Mouse (Mus musculus) heart, postnatal 0 days (tissue): ENCODE data around the gene Barx2. TPM values are rescaled to one million over a fixed set of nuclear protein-coding genes. Genes with fewer than 3 reads are reported as not detected.

Experiments
- ATAC-seq: fragments of 200-750 bp; cut with Nextera tagmentation; 2 replicates; pipeline ENCODE4 v1.8.0; 2017; ENCODE audit warnings: low read depth, moderate number of reproducible peaks, moderate library complexity; ENCODE audit not compliant: insufficient read depth
- DNase-seq: peaks from one replicate; pipeline ENCODE4 v3.0.0-alpha.2; 2016; ENCODE audit warnings: low spot score
- H3K27ac ChIP-seq: fragments of 300-500 bp; sonication (generic); 2 replicates; pipeline ENCODE4 v1.5.1; 2014; ENCODE audit warnings: low read depth, mild to moderate bottlenecking
- H3K27me3 ChIP-seq: fragments of 300-500 bp; sonication (generic); 2 replicates; pipeline ENCODE4 v1.6.1; 2014; ENCODE audit warnings: low read length, mixed read lengths; ENCODE audit not compliant: control insufficient read depth, insufficient read depth
- H3K36me3 ChIP-seq: fragments of 300-500 bp; sonication (generic); replicated peaks from 2 replicates; pipeline ENCODE4 v1.6.1; 2014; ENCODE audit warnings: low read length, mixed read lengths; ENCODE audit not compliant: control insufficient read depth, insufficient read depth
- H3K4me1 ChIP-seq: fragments of 300-500 bp; sonication (generic); 2 replicates; pipeline ENCODE4 v1.6.1; 2014; ENCODE audit warnings: antibody characterized with exemption; ENCODE audit not compliant: control insufficient read depth, insufficient read depth
- H3K4me2 ChIP-seq: fragments of 300-500 bp; sonication (generic); 2 replicates; pipeline ENCODE4 v1.6.1; 2014; ENCODE audit warnings: low read depth, mild to moderate bottlenecking, low read length, moderate library complexity
- H3K4me3 ChIP-seq: fragments of 300-500 bp; sonication (generic); 2 replicates; pipeline ENCODE4 v1.5.1; 2014; ENCODE audit warnings: low read depth, low read length
- H3K9ac ChIP-seq: fragments of 300-500 bp; sonication (generic); replicated peaks from 2 replicates; pipeline ENCODE4 v1.6.1; 2014; ENCODE audit warnings: low read depth, low read length, mixed read lengths
- H3K9me3 ChIP-seq: fragments of 300-500 bp; sonication (generic); replicated peaks from 2 replicates; pipeline ENCODE4 v1.6.1; 2016; ENCODE audit warnings: low read length; ENCODE audit not compliant: control insufficient read depth
- CTCF ChIP-seq: IDR thresholded peaks from 2 replicates; pipeline ENCODE4 v1.5.1; 2016; ENCODE audit warnings: antibody characterized with exemption, control low read depth, low read depth
- EP300 ChIP-seq: IDR thresholded peaks from 2 replicates; pipeline ENCODE4 v1.6.1; 2016; ENCODE audit warnings: antibody characterized with exemption, low read depth
- WGBS: fragments of 180-500 bp; shearing (Covaris S2); extraction: QIAGEN DNeasy Blood & Tissue Kit; methylation state at CpG from one replicate; pipeline ENCODE4 v1.1.7; 2014; 5-methylcytosine and 5-hydroxymethylcytosine counted together
- polyA plus RNA-seq: library from polyadenylated mRNA; unstranded; fragments of >200 nt; fragmentation: Nextera tagmentation; extraction: Ambion mirVana; gene quantifications from 2 replicates; pipeline ENCODE4 v1.2.1, GENCODE M21; 2015
- total RNA-seq: library from RNA; depleted of rRNA; stranded (reverse); fragments of >200 nt; gene quantifications from 2 replicates; pipeline ENCODE4 v1.2.3, GENCODE M21; 2014; ENCODE audit warnings: low replicate concordance

Gene Barx2
- total and polyA plus RNA-seq, 2 experiments from 2014 or later: not detected

GRCm38 (mm10) chr9:31841108-31841815 is 72.0 kb downstream of the Barx2 start:
- Histone ChIP-seq H3K9ac (no peak overlapping the region), H3K27me3 (no peaks in the 10 kb centered on the region), H3K9me3 (no peaks in the 10 kb centered on the region), H3K36me3 (no peaks in the 10 kb centered on the region), H3K4me1 (0 out of 2 replicates have a peak, but pooled peaks cover 3% of the 10 kb centered on the region), H3K4me3 (no peak overlapping the region), H3K4me2 (no peak overlapping the region), H3K27ac (no peak overlapping the region)
- WGBS: 66% methylated on average over 10 of the region's 10 CpGs
- ATAC-seq: no peak
- no peak for DNase-seq
- TF ChIP-seq EP300 (no peak), CTCF (no peak)

DNA sequence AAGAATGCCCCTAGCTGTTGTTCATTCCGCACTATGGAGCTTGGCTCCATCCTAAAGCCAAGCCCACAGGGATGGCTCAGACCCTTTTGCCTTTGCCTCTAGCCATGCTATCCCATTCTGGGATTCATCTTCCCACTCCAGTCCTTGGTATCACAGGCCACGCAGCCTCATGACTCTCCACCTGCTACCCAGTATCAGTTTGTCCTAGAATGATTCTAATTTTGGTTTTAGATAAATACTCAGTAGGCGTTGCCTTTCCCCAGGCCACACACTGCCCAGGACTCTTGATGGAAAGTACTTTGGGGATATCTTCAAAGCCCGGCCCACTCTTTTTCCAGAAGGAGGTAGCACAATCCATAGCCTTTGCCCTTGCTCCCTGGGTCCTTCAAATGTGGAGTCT is 72.7 kb downstream of the Barx2 start:
- no peak for ATAC-seq
- no peak for DNase-seq
- 48% methylated on average over 4 of the region's 4 CpGs for WGBS

GRCm38 (mm10) chr9:31840037-31840436 is 73.2 kb downstream of the Barx2 start:
- H3K4me2 ChIP-seq: no peak overlapping the region
- H3K27ac ChIP-seq: no peak overlapping the region
- no peak overlapping the region for H3K9ac ChIP-seq
- WGBS: 83% methylated on average over 3 of the region's 3 CpGs
- no peak overlapping the region for H3K4me3 ChIP-seq
- ATAC-seq (no peak), DNase-seq (no peak)
- TF ChIP-seq CTCF (no peak), EP300 (no peak)
- no peaks in the 10 kb centered on the region for H3K9me3 ChIP-seq
- no peaks in the 10 kb centered on the region for H3K27me3 ChIP-seq
- 0 out of 2 replicates have a peak, but pooled peaks cover 3% of the 10 kb centered on the region for H3K4me1 ChIP-seq
- H3K36me3 ChIP-seq: no peaks in the 10 kb centered on the region

More for the DNA sequence above, 72.7 kb downstream of the Barx2 start:
- Histone ChIP-seq H3K9ac (no peak overlapping the region), H3K36me3 (no peaks in the 10 kb centered on the region), H3K27me3 (no peaks in the 10 kb centered on the region), H3K4me3 (no peak overlapping the region), H3K4me2 (no peak overlapping the region), H3K4me1 (0 out of 2 replicates have a peak, but pooled peaks cover 3% of the 10 kb centered on the region), H3K27ac (no peak overlapping the region), H3K9me3 (no peaks in the 10 kb centered on the region)
- TF ChIP-seq EP300: no peak
- no peak for TF ChIP-seq CTCF

DNA sequence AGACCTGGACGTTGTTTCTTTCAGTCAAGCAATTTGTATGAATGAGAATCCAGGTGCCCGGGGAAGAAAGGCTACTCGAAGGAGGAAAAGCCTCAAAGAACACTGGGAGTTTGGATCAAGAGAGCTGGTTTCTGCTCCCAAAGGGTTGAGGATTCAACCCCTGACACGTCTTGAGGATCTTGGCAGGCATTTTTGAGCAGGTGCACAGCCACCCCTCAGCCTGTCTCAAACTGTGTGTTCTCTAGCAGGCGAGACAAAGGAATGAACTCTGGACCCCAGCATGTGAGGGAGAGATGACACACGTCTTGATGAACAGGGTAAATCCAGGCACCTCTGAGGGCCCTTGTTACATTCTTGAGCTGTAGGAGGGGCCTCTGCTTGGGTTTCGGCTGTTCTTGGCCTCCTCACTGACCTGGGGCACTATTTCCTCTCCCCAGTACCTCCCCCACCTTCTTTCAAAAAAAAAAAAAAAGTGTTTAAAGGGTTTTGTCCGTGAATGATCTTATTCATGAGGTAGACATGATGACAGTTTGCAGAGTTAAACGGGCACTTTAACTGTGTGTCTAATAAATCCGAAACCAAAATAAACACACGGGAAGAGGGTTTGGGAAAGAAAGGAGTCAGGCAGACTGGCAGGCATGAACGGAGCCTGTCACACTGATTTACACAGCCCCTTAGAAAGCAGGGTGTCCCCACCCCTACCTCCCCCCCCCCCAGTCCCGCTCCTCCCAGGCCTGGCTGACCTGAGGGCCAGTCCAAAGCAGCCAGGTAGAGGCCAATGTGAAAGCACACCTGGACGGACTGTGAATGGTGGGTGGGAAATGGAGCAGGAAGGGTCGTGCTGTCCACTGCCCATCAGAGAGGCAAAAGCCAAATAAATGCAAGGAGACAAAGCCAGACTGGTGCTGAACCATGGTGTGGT is 73.9 kb downstream of the Barx2 start:
- 67% methylated on average over 15 of the region's 15 CpGs for WGBS
- Histone ChIP-seq H3K27ac (no peak overlapping the region), H3K4me3 (no peak overlapping the region), H3K4me2 (no peak overlapping the region), H3K36me3 (no peaks in the 10 kb centered on the region), H3K4me1 (0 out of 2 replicates have a peak, but pooled peaks cover 3% of the 10 kb centered on the region), H3K9me3 (no peaks in the 10 kb centered on the region), H3K27me3 (no peaks in the 10 kb centered on the region), H3K9ac (no peak overlapping the region)
- TF ChIP-seq EP300: no peak
- TF ChIP-seq CTCF: no peak
- DNase-seq (no peak), ATAC-seq (no peak)

DNA sequence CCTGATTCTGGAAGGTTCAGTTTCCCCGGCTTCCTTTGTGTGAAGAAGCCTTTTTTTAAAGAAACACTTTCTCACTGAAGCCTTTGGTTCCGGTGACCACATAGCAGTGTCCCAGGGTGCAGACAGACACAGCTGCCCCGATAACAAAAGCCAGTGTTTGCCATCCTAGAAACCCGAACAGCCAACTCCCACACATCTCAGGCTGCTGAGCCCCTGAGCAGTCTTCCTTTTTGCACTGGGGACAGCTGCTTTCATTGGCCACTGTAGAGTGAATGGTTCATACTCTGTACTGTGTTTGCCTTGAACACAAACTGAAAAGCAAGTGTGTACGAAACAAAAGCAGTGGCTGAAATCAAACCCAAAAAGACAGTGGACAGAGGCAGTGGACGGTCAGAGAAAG is 75.2 kb downstream of the Barx2 start:
- Histone ChIP-seq H3K27ac (no peak overlapping the region), H3K9ac (no peak overlapping the region), H3K4me2 (no peak overlapping the region), H3K9me3 (no peaks in the 10 kb centered on the region), H3K4me3 (no peak overlapping the region), H3K4me1 (0 out of 2 replicates have a peak, but pooled peaks cover 3% of the 10 kb centered on the region), H3K27me3 (no peaks in the 10 kb centered on the region), H3K36me3 (no peaks in the 10 kb centered on the region)
- WGBS: 69% methylated on average over 6 of the region's 6 CpGs
- DNase-seq (no peak), ATAC-seq (no peak)
- TF ChIP-seq CTCF: no peak
- no peak for TF ChIP-seq EP300
